Mouse (Mus musculus) mouse trophoblast stem cell (cell line): ENCODE data around the gene Doc2g.
"Not testable (repeated sequence)": the region's sequence is repeated elsewhere in the genome, so short reads cannot be mapped to it uniquely, and the experiment has no call there.

Experiments used
- in situ Hi-C, 2 experiments: fragments of 300-500 bp; cut with MseI, MboI; formaldehyde crosslinking; loops; 2 replicates in 1 of 2; 3 replicates in 1 of 2; pipeline ENCODE4 v1.15.1; 2025

The Doc2g gene

DNA sequence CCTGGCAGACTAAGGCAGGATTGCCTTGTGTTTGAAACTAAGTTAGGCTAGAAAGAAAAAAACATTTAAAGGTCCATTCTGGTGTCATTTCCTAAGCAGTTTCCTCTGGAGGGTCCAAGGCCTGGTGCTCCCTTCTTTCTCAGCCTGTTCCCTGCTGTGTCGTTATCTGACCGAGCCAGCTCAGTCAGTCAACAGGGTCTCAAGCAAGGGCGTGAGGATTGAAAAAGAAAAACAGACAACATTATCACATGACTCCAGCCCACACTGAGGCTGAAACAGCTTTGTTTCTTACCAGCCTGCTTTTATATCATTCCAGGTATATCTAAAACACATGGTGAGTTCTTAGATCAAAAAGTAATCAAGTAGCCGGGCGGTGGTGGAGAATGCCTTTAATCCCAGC, 12.5 kb downstream of the Doc2g start:
- in situ Hi-C loops: loop anchor here in 1 of 2 experiments (5.0 kb wide), 1 partner anchor 37 kb away; no protein-coding TSS in a partner anchor

DNA sequence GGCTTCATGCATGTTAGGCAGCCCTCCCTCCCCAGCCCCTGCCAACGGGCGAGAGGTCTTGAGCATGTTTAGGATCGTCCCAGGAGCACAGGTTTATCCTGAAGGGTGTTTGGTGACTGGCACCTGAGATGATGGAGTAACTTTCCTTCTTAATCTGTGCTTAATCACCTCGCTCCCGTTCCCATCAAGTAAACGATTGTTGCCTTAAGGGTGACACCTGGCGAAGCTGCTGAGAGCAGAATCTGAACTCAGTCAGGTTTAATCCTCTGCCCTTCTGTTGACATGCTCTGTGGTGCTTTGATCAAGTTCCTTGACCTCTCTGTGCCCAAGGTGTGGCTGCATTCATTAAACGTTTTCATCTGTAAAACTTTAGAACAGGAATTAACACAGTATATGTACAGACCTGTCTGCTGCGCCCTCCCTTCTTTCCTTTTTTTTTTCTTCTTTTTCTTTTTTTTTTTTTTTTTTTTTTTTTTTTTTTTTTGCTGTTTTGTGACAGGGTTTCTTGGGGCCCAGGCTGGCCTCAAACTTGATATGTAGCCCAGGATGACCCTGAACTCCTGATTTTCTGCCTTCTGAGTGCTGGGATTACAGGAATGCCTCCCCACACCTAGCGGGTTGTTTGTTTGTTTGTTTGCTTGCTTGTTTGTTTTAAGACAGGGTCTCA, 14.9 kb downstream of the Doc2g start:
- in situ Hi-C loops: loop anchor here in 1 of 2 experiments (5.0 kb wide), 1 partner anchor 34 kb away; no protein-coding TSS in a partner anchor

DNA sequence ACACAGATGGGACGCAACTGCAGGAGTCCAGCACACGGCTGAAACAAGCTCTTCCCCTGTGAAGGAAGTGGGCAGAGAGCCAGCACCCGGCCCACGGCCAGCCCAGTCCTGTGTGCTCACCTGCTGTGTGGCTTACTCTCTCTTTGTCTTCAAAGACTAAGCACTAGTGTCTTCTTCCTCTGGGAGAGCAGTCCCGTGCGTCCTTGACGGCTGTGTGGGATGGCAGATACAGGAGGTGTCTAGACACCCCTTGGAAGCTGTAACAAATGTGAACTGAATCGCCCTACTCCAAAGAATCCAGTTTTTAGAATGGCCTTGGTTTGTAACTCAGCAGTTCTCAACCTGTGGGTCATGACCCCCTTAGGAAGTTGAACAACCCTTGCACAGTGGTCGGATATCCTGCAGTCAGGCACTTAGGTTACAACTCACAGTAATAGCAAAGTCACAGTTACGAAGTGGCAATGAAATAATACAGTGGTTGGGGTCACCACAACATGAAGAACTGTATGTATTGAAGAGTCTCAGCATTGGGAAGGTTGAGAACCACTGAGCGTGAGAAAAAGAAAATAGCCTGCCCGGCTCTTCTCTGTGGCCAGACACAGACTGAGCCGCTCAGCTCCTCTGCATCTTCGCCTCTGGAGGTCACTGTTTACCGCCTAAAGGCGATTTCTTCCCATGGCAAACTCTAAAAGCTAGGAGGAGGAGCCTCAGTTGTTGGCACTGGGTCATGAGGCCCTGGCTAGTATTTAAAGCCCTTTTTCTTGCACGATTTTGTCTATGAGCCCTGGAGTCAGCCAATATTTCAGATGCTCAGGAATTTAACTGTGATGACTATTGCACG, 15.8 kb downstream of the Doc2g start:
- in situ Hi-C loops: loop anchor here in 1 of 2 experiments (5.0 kb wide), 1 partner anchor 33 kb away; no protein-coding TSS in a partner anchor

DNA sequence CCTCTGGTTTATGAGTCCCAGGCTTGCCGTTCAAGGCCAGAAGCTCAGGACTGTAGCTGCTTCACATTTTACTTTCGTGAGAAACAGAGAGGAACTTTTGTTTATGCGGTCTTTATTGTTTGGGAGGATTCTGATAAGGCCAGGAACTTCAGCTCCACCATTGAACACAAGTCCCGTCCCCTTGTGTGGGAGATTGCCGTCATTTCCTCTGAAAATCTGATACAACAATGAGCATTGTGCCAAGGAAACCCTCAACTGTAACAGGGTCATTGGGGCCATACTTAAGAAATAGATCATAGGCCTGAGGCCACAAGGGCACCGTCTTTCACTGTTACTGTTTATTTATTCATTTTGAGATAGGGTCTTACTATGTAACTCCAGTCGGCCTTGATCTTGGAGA, 20.1 kb downstream of the Doc2g start:
- in situ Hi-C loops: no loop called here

- in situ Hi-C loops: no loop called here
These were observed 24.5 kb downstream of the Doc2g start for GRCm38 (mm10) chr19:4027576-4027975.

- in situ Hi-C loops: no loop called here
These were observed 29.6 kb downstream of the Doc2g start for GRCm38 (mm10) chr19:4032668-4033067.

DNA sequence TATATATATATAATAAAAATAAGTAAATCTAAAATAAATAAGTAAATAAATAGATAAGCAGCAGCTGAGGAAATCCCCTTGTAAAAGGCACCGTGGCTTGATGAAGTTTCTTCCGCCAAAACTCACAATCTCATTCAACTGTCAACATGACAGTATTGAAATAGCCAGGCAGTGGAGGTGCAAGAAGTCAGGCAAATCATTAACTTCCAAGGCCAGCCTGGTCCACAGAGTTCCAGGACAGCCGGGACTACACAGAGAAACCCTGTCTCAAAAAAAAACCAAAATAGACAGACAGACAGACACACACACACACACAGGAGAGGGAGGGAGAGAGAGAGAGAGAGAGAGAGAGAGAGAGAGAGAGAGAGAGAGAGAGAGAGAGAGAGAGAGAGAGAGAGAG, 30.2 kb downstream of the Doc2g start:
- in situ Hi-C loops: no loop called here

DNA sequence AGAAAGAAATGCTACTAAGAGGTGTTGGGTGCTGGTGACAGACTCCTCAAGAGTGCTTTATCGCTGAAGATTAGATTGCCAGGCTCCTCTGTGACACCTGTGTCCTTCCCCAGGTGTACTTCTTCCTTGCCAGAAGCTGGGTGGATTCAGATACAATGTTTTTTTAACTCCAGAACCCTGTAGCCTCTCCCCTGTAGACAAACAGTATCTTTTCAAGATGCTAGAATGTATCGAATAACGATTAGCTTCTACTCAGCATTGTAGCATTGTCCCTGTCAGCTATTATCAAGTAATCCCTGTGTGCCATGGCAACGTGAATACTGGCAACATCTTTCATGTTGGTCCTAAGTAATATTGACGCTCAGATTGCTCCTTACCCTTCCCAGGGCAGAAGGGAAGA, 30.6 kb downstream of the Doc2g start:
- in situ Hi-C loops: no loop called here

GRCm38 (mm10) chr19:4036327-4037045, 33.4 kb downstream of the Doc2g start:
- in situ Hi-C loops: no loop called here

DNA sequence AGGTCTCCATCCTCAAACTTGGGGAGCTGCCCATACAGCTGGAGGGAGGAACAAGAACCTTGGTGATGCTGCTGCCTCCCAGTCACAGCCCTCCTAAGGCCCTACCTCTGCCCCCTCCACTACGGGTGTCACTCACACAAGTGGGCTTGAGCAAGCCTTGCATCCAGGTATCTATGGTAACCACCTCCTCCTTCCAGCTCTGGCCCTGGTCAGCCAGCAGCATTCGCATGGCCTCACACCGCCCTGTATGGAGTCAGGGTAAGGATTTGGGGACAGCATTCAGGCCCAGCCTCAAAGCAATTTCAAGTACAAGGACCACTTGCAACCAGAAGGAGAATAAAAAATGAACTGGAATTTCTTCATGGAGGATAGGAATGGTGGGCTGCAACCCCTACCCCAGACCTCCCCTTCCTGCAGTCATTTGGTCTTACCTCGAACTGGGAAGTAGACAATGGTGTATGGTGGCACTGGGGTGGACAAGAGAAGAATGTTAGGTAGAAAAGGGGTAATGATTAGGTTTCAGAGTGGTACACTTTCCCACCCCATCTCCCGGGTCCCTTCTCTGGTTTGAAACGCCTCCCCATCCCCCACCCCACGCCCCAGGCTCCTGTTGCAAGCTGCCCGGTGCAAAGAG, 34.2 kb downstream of the Doc2g start:
- in situ Hi-C loops: not testable (repeated sequence)

DNA sequence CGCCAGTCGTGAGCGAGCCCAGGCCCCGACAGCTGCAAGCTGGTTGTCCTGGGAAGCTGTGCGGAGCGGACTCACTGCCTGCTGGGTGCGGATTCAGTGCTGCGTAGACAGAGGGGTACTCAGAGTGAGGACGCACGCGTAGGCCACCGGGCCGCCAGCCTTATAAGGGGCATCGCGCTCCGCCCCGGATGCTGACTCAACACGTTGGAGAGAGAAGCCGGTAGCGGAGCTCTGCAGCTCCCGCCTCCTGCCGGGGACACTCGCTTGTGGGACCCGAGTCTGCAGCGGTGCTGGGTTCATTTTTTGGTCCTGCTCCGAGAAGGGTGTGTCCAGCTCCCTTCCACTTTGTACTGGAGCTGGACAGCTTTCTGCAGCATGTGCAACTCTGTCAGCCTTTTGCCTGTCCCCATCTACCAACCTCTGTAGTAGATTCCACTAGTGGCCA, 34.7 kb downstream of the Doc2g start, which contains the start of gene Gstp1:
Gene Gstp1, minus strand, starts transcription at position 198 of the 445 bp plus-strand sequence.
- in situ Hi-C loops: no loop called here

- in situ Hi-C loops: not testable (repeated sequence)
These were observed 37.8 kb downstream of the Doc2g start for GRCm38 (mm10) chr19:4040941-4041340.

- in situ Hi-C loops: not testable (repeated sequence)
These were observed 38.4 kb downstream of the Doc2g start for GRCm38 (mm10) chr19:4041500-4041899.

GRCm38 (mm10) chr19:4042124-4042523, 39.0 kb downstream of the Doc2g start:
- in situ Hi-C loops: no loop called here

GRCm38 (mm10) chr19:4044109-4044508, 41.0 kb downstream of the Doc2g start:
- in situ Hi-C loops: not testable (repeated sequence)

DNA sequence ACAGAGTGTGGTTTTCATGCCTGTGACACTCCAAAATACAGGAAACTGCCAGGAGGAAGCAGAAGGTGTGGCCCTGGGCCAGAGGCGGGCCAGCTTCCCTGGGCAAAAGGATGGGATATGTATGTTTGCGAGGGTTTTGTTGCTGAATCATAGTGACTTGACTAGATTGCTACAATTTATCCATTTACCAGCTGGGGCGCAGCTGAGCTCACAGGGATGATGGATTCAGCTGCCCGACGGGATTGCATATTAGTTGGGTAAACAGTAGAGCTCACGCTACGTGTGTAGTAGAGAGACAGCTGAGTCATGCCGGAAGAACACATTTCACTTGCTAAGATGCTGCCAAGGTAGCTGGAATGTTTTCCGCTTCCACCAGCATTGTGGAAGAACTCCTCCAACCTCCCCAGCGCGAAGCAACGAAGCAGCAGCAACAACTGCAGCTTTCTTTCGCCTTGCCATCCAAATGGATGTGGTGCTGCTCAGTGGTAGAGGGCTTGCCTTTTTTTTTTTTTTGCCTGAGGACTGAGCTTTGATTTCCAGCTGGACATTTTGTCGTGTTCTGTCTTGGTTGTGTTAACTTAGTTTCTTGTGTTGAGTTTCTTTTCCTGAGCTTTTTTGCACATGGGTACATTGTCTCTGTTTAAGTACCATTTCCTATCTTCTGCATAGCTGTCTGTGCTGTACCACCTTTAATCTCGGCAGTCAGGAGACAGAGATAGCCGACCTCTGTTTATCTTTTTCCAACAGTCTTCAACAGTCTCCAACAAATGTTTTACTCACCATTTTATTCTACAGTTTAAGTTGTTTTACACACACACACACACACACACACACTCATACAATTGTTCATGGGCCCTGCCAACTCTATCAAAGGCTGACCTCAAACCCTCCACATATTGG, 43.1 kb downstream of the Doc2g start, which contains the start of gene Gstp2:
Gene Gstp2, minus strand, starts transcription at position 58 of the 900 bp plus-strand sequence.
- in situ Hi-C loops: no loop called here

GRCm38 (mm10) chr19:4046866-4047254, 43.7 kb downstream of the Doc2g start:
- in situ Hi-C loops: no loop called here

GRCm38 (mm10) chr19:4047859-4048258, 44.7 kb downstream of the Doc2g start:
- in situ Hi-C loops: no loop called here

DNA sequence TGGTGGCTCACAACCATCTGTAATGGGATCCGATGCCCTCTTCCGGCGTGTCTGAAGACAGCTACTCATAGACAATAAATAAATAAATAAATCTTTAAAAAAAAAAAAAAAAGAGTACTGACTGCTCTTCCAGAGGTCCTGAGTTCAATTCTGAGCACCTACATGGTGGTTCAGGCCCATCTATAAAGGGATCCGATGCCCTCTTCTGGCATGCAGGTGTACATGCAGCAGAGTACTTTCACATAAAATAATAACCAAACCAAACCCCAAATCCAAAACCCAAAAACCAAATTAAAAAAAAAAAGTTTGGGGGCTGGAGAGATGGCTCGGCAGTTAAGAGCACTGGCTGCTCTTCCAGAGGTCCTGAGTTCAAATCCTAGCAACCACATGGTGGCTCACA, 46.0 kb downstream of the Doc2g start:
- in situ Hi-C loops: not testable (repeated sequence)

GRCm38 (mm10) chr19:4051016-4051415, 47.9 kb downstream of the Doc2g start:
- in situ Hi-C loops: loop anchor here (5.0 kb wide), 2 partner anchors 34 to 36 kb away; no protein-coding TSS in a partner anchor
